Mouse (Mus musculus): Measurements from ENCODE around the gene Bdh1. TPM values are rescaled to one million over a fixed set of nuclear protein-coding genes. Genes with fewer than 3 reads are reported as not detected.

Bdh1 gene
- polyA plus RNA-seq, 1 experiment, result 140 TPM

GRCm38 (mm10) chr16:31495356-31495755 lies 73.3 kb downstream of the Bdh1 start:
- H3K4me1 ChIP-seq (ENCODE audit: control insufficient read depth, insufficient read depth, low read length), result 0 out of 2 replicates have a peak, but pooled peaks cover 4% of the 10 kb centered on the region
- no peak overlapping the region for H3K4me3 ChIP-seq (ENCODE audit: insufficient read depth, low read length)
- H3K27ac ChIP-seq (ENCODE audit: insufficient read depth, low read length), result no peak overlapping the region
- no peak for TF ChIP-seq CTCF (IDR thresholded peaks at IDR 0.05; ENCODE audit: extremely low read depth, insufficient read depth, low read length)
- TF ChIP-seq POLR2A (IDR thresholded peaks at IDR 0.05; ENCODE audit: extremely low read depth, insufficient read depth, low read length), result no peak

DNA sequence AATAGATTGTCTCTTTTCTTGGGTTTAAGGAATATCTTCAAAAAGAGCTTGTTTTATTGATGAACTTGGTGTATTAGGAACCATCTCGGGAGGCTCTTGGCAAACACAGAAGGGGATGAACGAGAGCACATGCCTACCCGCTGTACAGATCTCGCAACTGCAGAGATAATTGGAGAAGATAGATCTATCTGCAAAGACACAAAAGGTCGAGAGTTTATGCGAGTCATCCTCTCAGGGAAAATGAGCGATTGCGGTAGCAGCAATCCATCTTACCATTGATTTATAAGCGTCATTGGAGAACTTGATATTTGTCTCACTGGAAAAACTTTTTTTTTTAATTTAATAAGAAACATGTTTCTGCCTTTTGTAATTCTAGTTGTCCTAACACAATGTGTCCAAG lies 73.7 kb downstream of the Bdh1 start:
- no peak for TF ChIP-seq POLR2A (IDR thresholded peaks at IDR 0.05; ENCODE audit: extremely low read depth, insufficient read depth, low read length)
- no peak for TF ChIP-seq CTCF (IDR thresholded peaks at IDR 0.05; ENCODE audit: extremely low read depth, insufficient read depth, low read length)
- Histone ChIP-seq H3K4me1 (ENCODE audit: control insufficient read depth, insufficient read depth, low read length) (0 out of 2 replicates have a peak, but pooled peaks cover 4% of the 10 kb centered on the region), H3K27ac (ENCODE audit: insufficient read depth, low read length) (no peak overlapping the region), H3K4me3 (ENCODE audit: insufficient read depth, low read length) (no peak overlapping the region)

DNA sequence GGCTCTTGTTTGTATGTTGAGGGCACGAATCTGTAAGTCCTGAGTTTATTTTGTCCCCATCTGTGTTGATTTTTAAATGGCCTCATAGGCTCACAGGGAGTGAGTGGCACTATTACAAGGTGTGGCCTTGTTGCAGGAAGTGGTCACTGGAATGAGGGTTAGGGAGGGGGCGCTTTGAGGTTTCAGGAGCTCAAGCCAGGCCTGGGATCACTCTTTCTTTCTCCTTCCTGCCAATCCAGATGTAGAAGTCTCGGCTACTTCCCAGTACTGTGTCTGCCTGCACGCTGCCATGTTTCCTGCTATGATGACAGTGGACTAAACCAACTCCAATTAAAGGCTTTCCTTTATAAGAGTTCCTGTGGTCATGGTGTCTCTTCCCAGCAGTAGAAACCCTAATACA lies 76.3 kb downstream of the Bdh1 start:
- no peak for TF ChIP-seq POLR2A (IDR thresholded peaks at IDR 0.05; ENCODE audit: extremely low read depth, insufficient read depth, low read length)
- TF ChIP-seq CTCF (IDR thresholded peaks at IDR 0.05; ENCODE audit: extremely low read depth, insufficient read depth, low read length), result no peak
- no peak overlapping the region for H3K27ac ChIP-seq (ENCODE audit: insufficient read depth, low read length)
- no peak overlapping the region for H3K4me3 ChIP-seq (ENCODE audit: insufficient read depth, low read length)
- H3K4me1 ChIP-seq (ENCODE audit: control insufficient read depth, insufficient read depth, low read length), result peaks cover 4% of the 10 kb centered on the region; the same call in 1 of the 2 replicates

- no peak for TF ChIP-seq POLR2A (IDR thresholded peaks at IDR 0.05; ENCODE audit: extremely low read depth, insufficient read depth, low read length)
- TF ChIP-seq CTCF (IDR thresholded peaks at IDR 0.05; ENCODE audit: extremely low read depth, insufficient read depth, low read length), result no peak
- H3K27ac ChIP-seq (ENCODE audit: insufficient read depth, low read length), result peak overlapping the region; percentile 2; the same call in 1 of the 2 replicates
- no peak overlapping the region for H3K4me3 ChIP-seq (ENCODE audit: insufficient read depth, low read length)
- H3K4me1 ChIP-seq (ENCODE audit: control insufficient read depth, insufficient read depth, low read length), result peaks cover 3% of the 10 kb centered on the region
These were observed 76.9 kb downstream of the Bdh1 start for GRCm38 (mm10) chr16:31499021-31499420.

DNA sequence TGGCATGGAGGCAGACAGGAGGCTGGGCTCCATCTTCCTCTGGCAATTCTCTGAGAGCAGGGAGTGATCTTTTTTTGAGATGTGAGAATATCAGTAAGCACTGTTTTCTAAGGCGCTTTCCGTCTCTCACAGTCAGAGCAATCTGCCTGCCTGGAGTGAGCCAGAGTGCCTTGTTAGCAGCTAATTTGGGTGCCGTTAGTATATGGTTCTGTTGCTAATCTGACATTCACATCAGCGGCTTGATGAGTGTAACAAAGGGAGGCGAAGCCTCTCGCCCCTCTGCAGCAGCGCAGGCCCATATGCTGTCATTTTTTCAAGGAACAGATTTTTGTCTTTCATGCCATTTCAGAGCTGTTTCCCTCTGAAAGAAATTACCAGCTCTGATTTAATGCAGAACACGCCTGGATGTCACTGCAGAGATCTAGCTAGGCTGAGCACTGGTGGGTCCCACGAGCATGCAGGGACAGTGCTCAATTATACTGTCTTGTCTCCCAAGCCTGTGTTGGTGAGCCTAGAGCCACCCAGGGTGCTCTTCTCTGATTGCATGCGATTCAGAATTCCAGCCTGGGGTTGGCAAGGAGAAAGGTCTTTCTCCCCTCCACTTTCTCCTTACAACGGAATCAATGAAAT lies 77.7 kb downstream of the Bdh1 start:
- Histone ChIP-seq H3K27ac (ENCODE audit: insufficient read depth, low read length) (peak overlapping the region; percentile 3; the same call in 1 of the 2 replicates), H3K4me1 (ENCODE audit: control insufficient read depth, insufficient read depth, low read length) (peaks cover 4% of the 10 kb centered on the region), H3K4me3 (ENCODE audit: insufficient read depth, low read length) (no peak overlapping the region)
- TF ChIP-seq POLR2A (IDR thresholded peaks at IDR 0.05; ENCODE audit: extremely low read depth, insufficient read depth, low read length) (no peak), CTCF (IDR thresholded peaks at IDR 0.05; ENCODE audit: extremely low read depth, insufficient read depth, low read length) (no peak)

DNA sequence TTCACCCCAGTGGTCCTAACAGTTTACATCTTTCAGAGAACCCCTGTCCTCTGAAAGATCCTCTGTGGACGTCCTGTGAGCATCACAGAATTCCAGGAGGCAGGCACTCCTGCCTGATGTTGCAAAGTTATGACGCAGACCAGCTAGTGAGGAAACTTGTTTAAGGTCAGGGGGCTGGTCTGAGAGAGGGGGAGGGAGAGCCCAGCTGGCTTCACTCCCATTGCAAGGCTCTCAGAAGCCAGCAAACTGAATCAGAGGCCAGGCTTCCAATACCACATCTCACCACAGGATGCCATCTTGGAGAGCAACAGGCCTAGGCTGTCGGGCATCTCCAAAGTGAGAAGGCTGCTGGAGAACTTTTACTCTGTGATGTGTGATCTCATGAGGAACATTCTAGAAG lies 78.5 kb downstream of the Bdh1 start:
- peak overlapping the region; percentile 7; the same call in 1 of the 2 replicates for H3K27ac ChIP-seq (ENCODE audit: insufficient read depth, low read length)
- H3K4me1 ChIP-seq (ENCODE audit: control insufficient read depth, insufficient read depth, low read length), result peaks cover 4% of the 10 kb centered on the region
- H3K4me3 ChIP-seq (ENCODE audit: insufficient read depth, low read length), result no peak overlapping the region
- no peak for TF ChIP-seq CTCF (IDR thresholded peaks at IDR 0.05; ENCODE audit: extremely low read depth, insufficient read depth, low read length)
- TF ChIP-seq POLR2A (IDR thresholded peaks at IDR 0.05; ENCODE audit: extremely low read depth, insufficient read depth, low read length), result no peak

DNA sequence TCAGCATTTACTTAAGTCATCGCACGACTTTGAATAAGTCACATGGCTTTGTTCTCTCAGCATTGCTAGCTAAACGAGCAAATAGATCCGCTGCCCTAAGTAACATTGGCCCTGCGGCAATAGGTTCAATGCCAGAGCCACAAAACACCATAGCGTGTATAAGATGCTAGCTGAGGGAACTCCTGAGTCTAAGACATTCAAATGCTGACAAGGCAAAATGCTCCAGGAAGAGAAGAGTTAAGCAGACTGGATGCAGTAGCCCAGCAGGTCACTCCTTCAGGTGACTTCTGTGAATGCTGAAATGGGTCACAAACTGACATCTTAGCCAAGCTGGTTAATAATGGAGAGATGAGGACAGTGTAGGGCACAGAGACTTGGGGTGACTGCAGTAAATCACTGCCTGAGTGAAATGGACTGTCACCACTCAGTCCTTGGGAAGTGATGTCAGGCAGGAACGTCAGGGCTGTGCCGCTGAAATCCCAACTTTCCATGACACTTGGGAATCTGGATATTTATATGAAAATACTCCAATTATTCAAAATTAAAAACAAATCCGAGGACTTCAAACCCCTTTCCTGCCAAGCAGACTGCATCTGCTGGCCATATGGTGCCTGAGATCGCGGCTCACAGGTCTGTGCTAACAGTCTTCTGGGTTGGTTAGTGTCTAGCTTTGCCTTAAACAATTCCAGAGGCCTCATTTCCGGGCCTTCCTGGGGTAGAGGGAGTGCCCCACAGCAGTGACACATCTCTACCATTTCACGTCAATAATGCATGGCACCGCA lies 79.1 kb downstream of the Bdh1 start:
- H3K27ac ChIP-seq (ENCODE audit: insufficient read depth, low read length), result no peak overlapping the region
- no peak overlapping the region for H3K4me3 ChIP-seq (ENCODE audit: insufficient read depth, low read length)
- H3K4me1 ChIP-seq (ENCODE audit: control insufficient read depth, insufficient read depth, low read length), result peaks cover 4% of the 10 kb centered on the region
- TF ChIP-seq POLR2A (IDR thresholded peaks at IDR 0.05; ENCODE audit: extremely low read depth, insufficient read depth, low read length) (no peak), CTCF (IDR thresholded peaks at IDR 0.05; ENCODE audit: extremely low read depth, insufficient read depth, low read length) (no peak)

- H3K4me1 ChIP-seq (ENCODE audit: control insufficient read depth, insufficient read depth, low read length), result peaks cover 4% of the 10 kb centered on the region
- TF ChIP-seq POLR2A (IDR thresholded peaks at IDR 0.05; ENCODE audit: extremely low read depth, insufficient read depth, low read length) (no peak), CTCF (IDR thresholded peaks at IDR 0.05; ENCODE audit: extremely low read depth, insufficient read depth, low read length) (no peak)
- no peak overlapping the region for H3K27ac ChIP-seq (ENCODE audit: insufficient read depth, low read length)
These were observed 79.8 kb downstream of the Bdh1 start for GRCm38 (mm10) chr16:31501751-31502365.

DNA sequence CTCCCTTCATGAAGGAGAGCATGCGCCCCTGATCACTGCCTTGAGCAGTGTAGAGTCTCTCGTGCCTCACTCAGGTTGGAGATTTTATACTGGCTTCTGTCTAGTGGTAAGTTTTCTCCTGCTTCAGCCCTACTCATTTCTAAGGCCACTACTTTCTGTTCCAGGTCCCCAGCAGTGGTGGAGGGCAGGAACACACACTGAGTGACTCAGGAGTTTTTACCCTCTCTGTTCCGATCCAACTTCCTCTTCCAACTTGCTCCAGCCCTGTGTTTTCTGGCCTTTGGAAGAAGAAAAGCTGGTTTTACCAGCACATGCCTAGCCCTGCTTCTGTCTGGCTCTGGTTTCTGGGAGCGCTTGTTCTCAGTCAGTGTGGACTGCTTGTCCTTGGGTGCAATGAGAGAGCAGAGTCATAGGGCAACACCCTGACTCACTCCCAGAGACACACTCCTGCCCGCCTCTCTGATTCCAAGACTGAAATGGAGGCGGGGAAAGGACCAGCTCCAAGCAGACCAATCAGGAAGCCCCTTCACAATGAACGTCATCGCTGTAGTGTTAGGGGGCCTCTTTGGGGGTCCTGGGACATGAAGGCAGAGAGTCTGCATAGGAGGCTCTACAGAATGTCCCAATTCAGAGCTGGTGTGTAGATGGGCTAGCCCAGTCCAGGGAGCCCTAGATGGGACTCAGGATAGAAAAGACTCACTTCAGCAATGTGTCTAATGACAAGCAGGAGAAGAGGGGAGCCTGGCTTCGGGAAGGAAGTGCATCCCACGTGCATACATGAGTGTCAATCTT lies 84.8 kb downstream of the Bdh1 start:
- TF ChIP-seq POLR2A (IDR thresholded peaks at IDR 0.05; ENCODE audit: extremely low read depth, insufficient read depth, low read length) (no peak), CTCF (IDR thresholded peaks at IDR 0.05; ENCODE audit: extremely low read depth, insufficient read depth, low read length) (no peak)
- H3K4me3 ChIP-seq (ENCODE audit: insufficient read depth, low read length), result no peak overlapping the region
- no peak overlapping the region for H3K27ac ChIP-seq (ENCODE audit: insufficient read depth, low read length)
- peaks cover 8% of the 10 kb centered on the region for H3K4me1 ChIP-seq (ENCODE audit: control insufficient read depth, insufficient read depth, low read length)

More at GRCm38 (mm10) chr16:31501751-31502365, 79.8 kb downstream of the Bdh1 start:
- H3K4me3 ChIP-seq (ENCODE audit: insufficient read depth, low read length), result no peak overlapping the region

Data from cortical plate, adult 2 months (tissue).